Mouse (Mus musculus): ENCODE measurements around the gene Pgp. TPM values are rescaled to one million over a fixed set of nuclear protein-coding genes. Genes with fewer than 3 reads are reported as not detected.
A peak's percentile ranks its signal among the peaks of the same experiment; 100 is the strongest.
"Not testable (repeated sequence)": the region's sequence is repeated elsewhere in the genome, so short reads cannot be mapped to it uniquely, and the experiment has no call there.

The Pgp gene
- total RNA-seq, 4 experiments from 2014 or later = 39.9 to 44.4 (median 41.4) TPM

DNA sequence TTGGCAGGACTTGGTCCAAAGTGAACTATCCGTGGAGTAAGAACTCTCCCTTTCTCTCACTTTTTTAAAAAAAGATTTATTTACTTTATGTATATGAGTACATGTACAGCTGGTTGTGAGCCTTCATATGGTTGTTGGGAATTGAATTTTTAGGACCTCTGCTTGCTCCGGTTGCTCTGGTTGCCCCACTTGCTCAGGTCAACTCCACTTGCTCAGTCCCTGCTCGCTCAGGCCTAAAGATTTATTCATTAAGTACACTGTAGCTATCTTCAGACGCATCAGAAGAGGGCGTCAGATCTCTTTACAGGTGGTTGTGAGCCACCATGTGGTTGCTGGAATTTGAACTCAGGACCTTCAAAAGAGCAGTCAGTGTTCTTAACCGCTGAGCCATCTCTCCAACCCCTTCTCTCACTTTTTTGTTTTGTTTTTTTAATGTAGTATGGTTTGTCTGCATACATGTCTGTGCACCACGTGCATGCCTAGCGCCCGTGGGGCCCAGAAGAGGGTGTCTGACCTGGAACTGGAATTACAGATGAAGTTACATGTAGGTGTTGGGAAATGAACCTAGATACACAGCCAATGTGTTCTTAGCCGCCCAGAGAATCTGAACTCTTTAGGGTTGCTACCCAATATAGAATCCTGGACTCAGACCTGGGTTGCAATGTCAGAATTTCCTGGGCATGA lies 14.5 kb upstream of the Pgp start:
- not testable (repeated sequence) for DNase-seq (ENCODE audit: low spot score)

DNA sequence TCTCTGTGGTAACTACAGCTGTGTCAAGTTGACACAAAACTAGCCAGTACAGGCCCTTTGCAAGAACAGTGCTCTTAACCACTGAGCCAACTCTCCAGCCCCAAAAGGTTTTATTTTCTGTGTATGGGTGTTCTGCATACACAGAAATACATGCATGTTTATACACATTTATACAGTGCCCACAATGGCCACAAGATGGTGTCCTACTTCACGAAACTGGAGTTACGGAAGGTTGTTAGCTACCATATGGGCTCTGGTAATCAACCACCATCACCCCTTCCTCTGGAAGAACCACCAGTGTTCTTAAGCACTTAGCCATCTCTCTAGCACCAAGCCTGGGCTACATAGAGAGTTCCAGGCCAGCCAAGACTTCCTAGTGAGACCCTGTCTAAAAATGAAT lies 8.6 kb upstream of the Pgp start:
- DNase-seq (ENCODE audit: low spot score) = no peak

DNA sequence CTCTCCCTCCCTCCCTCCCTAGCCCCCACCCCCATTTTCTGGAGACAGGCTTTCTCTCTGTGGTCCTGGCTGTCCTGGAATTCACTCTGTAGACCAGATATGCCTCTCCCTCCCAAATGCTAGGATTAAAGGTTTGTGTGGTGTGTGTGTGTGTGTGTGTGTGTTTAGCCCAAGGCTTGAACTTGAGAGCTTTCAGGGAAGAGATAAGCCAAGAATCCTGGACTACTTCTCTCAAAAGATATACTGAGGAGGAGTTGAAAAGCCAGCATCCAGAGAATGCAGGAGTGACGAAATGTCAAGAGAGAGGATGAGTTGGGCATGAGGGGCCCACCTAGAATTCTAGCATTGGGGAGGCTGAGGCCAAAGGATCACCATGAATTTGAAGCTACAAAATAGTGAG lies 7.3 kb upstream of the Pgp start:
- no peak for DNase-seq (ENCODE audit: low spot score)

DNA sequence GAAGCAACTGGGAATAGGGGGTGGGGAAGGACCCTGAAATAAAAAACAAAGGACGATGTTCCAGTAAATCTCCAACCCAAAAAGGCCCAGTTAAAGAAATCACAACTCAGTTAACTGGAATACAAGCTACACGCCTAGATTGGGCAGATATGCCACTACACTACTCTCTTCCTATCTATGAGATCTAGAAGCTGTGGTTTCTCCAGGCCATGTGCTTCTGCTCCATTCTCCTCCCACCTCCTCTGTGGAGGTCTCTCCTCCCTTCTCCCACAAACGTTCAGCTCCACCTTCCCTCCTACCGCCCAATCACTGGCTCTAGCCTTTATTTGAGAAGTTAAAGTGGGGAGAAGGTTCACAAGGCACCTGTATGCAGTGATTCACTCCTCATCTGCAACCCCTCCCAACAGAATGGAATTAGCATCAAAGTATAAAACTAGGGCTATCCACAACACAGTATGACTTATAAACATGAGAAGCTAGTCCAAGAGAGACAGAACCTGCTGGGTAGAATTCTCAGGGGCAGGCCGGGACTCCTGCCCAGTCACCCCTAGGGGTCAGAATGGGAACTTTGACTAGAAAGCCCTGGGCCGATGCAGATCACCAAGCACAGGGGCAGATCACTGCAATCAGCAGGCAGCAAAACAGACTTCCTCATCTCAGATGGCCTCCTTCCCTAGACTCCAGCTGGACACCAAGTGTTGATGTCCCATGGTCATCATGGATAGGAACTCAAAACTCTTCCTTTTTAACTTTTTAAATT lies 6.6 kb upstream of the Pgp start:
- DNase-seq (ENCODE audit: low spot score) = no peak

DNA sequence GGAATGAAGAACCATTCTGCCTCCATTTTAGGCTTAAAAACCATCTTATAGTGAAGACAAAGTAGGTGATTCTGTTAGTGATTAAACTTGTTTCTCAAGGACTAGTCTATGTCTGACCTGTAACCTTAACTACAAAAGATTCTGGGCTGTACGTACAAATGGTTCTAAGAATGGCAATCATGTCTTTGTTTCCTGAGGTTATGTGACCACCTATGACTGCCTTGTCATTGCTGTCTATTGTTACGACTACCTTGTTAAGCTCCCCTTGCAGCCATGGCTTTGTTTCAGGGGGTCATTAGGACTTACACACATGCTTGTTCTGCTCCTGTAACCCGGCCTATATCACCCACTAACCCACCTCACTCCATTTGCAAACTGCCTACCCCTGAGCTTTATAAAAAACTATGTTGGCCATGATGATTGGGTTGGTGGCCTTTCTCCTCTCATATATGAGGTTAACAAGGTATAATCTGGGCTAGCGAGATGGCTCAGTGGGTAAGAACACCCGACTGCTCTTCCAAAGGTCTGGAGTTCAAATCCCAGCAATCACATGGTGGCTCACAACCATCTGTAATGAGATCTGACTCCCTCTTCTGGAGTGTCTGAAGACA lies 1.5 kb upstream of the Pgp start:
- no peak for DNase-seq (ENCODE audit: low spot score)

DNA sequence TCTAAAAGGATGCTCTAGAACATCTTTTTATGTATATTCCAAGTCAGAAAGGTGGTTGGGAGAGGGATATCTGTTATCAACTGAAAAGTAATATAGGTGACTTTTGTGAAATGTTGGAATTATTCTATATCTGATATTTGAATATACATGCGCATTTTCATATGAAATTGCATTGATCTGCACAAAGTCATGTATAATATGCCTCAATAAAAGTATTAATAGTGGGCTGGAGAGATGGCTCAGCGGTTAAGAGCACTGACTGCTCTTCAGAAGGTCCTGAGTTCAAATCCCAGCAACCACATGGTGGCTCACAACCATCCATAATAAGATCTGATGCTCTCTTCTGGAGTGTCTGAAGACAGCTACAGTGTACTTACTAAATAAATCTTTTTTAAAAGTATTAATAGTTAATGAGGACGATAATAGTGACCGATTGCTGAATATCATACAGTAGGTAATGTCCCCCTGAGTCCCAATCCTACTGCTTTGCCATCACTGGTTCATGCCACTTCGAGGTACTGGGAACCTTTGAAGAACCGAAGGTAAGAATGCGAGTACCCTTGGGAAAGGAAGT lies 769 bp upstream of the Pgp start:
- no peak for DNase-seq (ENCODE audit: low spot score)

DNA sequence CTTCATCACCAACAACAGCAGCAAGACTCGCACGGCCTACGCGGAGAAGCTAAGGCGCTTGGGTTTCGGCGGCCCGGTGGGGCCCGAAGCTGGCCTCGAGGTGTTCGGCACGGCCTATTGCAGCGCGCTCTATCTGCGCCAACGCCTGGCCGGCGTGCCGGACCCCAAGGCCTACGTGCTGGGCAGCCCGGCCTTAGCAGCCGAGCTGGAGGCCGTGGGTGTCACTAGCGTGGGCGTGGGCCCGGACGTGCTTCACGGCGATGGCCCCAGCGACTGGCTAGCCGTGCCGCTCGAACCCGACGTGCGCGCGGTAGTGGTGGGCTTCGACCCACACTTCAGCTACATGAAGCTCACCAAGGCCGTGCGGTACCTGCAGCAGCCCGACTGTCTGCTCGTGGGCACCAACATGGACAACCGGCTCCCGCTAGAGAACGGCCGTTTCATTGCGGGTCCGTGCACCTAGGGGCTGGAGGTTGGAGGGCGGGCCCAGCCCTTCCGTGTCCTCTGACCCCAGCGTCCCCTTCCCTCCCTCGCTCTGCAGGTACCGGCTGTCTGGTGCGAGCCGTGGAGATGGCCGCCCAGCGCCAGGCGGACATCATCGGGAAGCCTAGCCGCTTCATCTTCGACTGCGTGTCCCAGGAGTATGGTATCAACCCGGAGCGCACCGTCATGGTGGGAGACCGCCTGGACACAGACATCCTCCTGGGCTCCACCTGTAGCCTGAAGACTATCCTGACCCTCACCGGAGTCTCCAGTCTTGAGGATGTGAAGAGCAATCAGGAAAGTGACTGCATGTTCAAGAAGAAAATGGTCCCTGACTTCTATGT lies 722 bp downstream of the Pgp start:
- no peak for DNase-seq (ENCODE audit: low spot score)

DNA sequence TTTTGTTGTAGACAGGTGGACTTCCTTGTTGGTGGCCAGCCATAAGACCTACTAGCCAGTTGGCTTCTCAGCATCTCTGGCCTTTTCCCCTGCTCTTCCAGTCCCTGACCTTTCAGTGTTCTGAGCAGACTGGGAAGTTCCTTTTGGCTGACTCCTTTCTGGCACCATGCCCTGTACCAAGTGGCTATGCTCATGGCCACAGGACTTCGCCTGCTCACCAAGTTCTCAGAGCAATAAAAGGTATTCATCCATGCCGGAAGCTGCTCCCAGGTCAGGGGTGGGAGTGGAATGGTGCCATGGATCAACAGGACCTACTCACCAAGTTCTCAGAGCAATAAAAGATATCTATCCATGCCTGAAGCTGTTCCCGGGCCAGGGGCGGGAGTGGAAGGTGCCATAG lies 2.3 kb downstream of the Pgp start:
- peak; percentile 52 for DNase-seq (ENCODE audit: low spot score)

DNA sequence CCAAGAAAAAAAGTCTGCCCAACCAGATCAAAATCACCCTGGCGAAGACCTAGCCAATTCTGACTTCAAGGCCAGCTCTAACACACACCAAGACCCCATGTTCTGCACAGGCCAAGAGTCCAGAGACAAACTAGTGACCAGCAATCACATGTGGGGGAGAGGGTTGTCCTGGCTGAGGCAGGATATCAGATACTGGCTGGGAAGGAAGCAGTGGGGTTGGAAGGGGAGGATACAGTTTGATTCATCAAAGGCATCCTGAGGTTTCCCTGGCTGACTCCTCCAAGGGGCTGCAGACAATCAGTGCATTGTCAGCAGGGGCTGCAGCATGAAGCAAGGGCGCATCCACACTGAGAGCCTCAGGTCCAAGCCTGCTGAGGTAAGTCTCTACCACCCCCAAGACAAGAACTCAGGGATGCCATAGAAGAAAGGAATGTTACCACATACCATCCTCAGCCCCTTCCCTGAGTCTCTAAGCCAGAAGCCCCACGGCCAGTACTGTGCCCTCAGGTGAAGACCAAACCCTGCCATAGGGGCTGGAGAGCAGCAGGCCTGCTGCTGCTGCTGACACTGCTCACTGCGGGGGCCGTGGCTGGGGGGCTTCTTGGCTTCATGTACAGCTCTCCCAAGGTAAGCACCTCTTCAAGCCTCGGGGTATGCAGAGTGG lies 3.6 kb downstream of the Pgp start, which contains the start of gene Bricd5:
Bricd5 (plus strand) TSS at position 273 of the 664 bp plus-strand sequence.
- no peak for DNase-seq (ENCODE audit: low spot score)

DNA sequence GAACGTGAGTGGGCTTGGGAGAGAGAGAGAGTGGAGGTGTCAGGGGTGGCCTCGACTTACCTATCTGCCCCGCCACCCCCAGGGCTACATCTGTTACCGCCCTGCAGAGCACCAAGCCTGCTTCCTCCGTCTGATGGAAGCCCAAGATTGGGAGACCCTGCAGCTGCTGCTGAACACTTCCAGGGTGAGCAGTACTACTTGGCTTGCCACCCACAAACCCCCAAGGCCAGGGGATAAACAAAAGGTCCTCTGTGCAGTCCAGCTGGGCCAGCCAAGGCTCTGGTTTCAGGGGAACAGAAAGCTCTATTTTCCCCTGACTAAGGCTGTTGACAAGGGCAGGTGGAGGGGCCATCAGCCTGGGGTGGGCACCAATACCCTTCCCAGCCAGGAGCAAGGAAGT lies 4.4 kb downstream of the Pgp start:
- no peak for DNase-seq (ENCODE audit: low spot score)

DNA sequence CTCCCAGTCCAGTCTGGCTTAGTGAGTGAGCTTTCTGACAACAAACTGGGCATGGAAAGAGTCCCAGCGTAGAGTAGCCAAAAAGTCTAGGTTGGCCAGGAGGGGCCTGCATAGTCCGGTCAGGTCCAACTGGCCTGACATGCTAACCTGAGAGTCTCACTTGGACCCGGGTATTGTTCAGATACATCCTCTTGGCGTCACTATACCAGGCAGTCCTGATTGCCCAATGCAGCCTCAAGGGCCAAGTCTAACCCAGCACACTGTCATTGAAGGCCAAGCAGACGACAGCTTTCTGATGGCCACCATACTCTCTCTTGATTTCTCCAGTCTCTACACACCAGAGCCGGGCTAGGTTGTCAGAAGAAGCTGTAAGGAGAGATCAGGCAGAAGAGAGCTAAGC lies 5.4 kb downstream of the Pgp start:
- DNase-seq (ENCODE audit: low spot score) = no peak

DNA sequence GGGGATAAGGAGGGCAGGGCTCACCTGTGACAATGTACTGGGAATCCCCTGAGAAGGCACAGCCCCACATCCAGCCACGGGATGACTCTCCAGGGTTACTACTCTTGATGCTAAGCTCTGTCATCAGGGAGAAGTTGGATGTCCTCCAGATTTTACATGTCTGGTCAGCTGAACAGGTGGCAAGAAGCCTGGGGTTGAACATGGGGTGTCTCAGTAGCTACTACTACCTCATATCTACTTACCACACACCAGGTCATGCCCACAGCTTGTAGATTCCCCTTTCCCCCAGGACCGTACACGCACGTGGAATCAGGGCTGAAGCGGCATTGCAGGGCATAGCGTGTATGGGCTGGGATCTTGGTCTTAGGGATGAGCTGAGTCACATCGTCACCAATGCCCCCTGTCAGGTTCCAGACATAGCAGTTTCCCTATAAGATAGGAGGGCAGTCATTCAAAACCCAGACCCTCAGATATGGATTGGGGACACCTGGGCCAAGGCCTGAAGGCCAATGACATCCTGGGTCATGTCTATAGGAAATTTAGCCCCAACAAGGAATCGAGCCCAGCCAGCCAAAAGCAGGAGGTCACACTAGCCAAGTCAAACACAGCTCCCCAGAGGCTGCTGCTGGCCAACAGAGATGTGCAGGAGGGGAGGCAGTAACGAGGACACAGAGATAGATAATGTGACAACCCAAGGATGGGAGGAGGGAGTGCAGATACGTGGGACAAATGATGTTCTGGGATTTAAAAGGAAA lies 6.0 kb downstream of the Pgp start:
- DNase-seq (ENCODE audit: low spot score) = no peak

DNA sequence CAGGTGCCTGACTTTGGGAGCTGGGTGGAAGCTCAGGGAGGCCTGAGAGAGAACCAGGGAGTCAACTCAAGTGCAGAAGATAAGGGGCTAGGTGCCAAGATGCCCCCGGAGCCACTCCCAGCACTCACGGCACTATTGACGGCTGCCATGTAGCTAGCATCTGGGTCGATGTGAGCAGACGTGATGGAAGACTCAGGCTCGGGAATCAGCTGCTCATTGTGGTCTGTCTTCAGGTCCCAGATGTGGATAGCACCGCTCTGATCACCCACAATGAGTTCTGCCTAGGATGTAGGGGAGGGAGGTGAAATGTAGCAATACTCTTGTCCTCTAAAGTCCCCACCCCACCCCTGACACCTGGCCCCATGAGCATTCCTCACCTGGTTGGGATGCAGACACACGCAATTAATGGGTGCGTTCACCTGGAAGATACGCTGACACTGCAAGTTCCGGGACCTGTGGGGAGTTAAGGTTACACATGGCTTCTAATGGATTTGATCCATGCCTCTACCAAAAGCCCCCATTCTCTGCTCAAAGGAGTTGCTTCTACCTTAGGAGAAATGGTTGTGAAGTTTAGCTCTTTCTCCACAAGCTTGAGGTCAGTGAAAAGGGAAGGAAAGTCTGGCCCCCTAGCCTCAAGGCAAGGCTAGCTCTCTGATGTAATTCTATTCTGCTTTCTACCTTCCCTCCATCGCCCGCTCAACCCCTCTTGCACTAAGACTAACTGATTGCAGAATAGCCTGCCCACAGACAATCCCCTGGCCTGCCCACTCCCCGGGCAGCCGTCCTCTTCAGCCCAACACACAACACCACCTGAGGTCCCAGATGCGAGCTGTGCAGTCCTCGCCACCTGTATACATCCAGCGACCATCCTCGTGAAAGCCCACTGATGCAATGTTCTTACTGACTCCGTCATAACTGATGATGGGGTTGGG lies 7.1 kb downstream of the Pgp start:
- DNase-seq (ENCODE audit: low spot score) = no peak

DNA sequence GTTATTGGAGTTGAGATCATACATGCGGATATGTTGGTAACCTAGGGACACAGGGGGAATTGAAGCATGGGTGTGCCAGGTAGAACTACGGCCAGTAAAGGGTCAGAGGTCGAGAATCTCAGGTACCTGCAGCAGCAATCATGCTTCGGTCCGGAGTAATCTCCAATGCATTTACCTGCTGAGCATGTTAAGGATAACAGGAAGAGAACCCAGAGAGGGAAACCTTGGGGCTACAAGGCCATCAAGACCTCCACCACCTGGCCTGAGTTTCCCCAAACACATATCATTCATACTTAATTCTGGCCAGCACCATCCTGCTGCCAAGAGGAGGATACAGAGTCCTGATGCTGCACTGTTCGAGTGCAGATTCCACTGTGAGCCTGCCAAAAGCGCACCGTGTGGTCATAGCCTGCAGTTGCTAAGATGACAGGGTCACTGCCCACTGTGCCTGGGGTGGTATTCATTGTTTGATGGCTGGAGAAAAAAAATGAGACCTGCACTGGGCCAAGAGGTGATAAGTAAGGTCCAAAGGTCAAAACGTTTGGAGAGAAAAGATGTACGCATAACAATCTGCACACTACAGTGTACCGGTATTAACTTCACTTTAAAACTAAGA lies 7.9 kb downstream of the Pgp start:
- DNase-seq (ENCODE audit: low spot score) = no peak

DNA sequence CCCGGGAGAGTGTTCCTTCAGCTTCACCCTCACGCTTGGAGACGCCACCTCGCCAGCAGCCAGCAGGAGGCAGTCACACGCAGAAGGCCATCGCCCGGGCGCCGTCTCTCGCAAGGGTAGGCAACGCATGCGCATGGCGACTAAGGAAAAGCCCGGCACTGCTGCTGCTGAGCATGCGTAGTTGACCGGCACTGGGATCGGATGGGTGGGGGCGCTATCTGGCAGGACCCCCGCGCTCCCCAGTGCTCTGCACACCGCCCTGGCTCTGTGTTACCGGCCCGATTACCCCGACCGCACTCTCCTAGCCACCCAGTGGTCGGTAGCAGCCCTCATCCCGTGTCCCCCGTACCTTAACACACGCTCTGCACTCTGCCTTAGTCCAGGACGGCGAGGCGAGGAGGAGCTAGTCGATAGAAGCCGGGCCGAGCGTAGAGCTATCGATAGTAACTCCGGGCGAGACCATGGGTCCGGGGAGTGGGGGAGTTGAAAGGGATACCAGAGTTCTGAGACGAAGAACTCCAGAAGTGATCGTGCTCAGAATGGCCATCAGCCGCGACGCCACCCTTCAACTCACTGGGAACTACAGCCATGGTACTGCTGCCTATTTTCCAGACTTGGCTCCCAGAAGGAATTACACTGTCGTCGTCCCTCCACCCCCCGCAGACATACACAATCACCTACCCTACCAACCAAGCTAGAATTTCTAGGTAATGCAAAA lies 8.6 kb downstream of the Pgp start, which contains the start of gene Mlst8:
Mlst8 (minus strand) TSS at position 416 of the 718 bp plus-strand sequence.
- DNase-seq (ENCODE audit: low spot score) = peak; percentile 97

DNA sequence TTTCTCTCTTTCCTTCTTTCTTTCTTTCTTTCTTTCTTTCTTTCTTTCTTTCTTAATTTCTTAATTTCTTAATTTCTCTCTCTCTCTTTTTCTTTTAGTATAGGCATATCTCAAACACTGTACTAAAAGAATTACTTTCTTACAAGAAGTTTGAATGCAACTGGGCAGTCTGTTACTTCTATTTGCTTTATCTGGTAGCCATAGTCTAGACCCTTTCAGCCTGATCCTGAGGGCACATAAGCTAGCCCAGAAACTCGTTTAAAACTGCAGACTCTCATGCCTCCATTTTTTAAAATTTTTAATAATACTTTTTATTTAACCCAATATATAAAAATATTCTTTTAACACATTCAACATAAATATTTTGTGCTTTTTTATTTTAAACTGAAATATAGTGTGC lies 9.2 kb downstream of the Pgp start:
- DNase-seq (ENCODE audit: low spot score) = no peak

DNA sequence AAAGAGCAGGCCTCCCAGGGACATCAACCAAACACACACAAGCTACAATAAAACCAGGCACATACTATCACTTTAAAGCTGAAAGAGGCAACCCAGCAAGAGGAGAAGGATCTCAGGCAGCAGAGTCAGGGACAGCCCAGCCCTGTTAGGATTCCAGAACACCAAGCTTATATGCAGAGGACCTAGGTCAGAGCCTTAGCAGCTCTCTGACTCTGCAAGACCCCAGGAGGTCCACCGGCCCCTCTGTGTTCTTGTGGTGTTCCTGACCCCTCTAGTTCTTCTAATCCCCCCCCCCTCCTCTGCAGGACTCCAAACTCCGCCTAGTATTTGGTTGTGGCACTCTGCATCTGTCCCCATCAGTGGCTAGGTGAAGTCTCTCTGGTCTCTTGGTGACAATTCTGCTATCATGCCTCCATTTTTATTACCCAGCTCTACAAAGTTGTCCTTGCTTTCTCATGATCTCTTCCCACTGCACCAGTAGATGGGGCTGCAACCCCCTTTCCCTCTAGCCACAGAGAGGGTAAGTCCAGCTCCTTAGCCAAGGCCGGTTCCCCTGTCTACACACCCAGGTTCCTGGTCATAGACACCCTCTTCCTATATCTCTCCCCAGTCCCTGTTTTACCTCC lies 10.1 kb downstream of the Pgp start:
- no peak for DNase-seq (ENCODE audit: low spot score)

Measured in heart, adult 8-10 months (tissue).